Mouse (Mus musculus): ENCODE results near the gene Pten. TPM values are rescaled to one million over a fixed set of nuclear protein-coding genes. Genes with fewer than 3 reads are reported as not detected.

The Pten gene
- total RNA-seq, 4 experiments from 2014 or later: 28.0 to 39.8 (median 32.4) TPM

Other genes with a start within 250 kb of the Pten start
- gene Papss2, start 161.7 kb upstream of the Pten start, total RNA-seq (2022): 1 to 10 TPM; 2.3 to 5.7 (median 3.4) TPM
- 10 to 100 TPM; 58.0 to 72.1 (median 60.8) TPM for gene Atad1, start 17.7 kb upstream of the Pten start, total RNA-seq (2022)

Data from gastrocnemius, adult 8-10 months (tissue).